Mouse (Mus musculus): ENCODE measurements at regions not wholly inside any gene's neighbourhood (a gene's known extent, or its start where the extent isn't known, plus 50 kb on each side); places are given as distances from the start of the nearest gene placed in this dataset.

DNA sequence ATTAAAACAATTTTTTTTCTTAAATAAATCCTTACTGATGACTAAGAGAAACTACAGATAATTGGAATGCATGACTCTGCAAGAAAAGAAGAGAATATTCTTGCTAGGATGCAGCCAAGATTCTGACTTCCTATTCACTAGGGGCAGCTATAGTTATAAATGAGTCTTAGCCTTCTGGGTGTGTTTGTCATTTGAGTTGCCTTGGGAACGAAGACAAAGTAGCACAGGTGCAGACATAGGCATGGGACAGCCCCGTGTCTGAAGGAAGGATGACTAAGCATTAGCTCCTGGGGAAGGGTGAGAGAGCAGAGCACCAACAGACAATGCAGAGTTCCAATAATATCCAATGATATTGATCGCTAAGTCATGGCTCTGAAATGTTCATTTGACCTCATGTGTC lies 144.3 kb upstream of the Tgfbr2 start:
- TF ChIP-seq POLR2A (IDR thresholded peaks at IDR 0.05; ENCODE audit: low read depth, low read length): no peak
- TF ChIP-seq CTCF (IDR thresholded peaks at IDR 0.05; ENCODE audit: borderline replicate concordance, insufficient read depth, low read length): no peak

Measured in embryonic fibroblast, embryonic 13.5 days (primary cell).